In the genomic region with DNA sequence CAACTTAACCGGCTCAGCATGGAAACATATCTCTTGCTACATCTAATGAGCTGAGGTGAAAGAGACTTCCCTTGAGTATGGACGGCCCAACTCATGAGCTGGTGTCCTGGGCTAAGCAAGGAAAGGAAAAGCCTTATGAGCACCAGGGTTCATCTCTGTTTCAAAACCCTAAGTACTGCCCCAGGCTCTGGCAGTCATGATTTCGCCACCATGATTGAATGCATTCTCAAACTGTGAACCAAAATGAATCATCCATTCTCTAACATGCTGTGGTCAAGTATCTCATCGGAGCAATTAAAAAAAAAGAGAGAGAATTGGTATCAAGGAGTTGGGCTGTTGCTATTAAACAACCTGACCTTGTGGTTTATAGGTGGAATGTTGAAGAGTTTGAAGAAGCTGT, we compare ENCODE assay signal across 21 mouse cellular contexts.
DNase-seq lines count a peak whose midpoint lies in the region; ATAC-seq and TF ChIP-seq lines count a peak whose summit lies in the region.
"Had no signal": no experiment of that assay in that cellular context is flagged by ENCODE, and none has a peak within 500 bp of the region (broad histone marks: within the 10 kb centered on the region; RNA-seq: fewer than 3 reads in every experiment).

No protein-coding gene starts in this region.

- peak; percentile 57 for ATAC-seq in Patski
- ATAC-seq: forebrain, embryonic 13.5 days; forebrain, embryonic 15.5 days; forebrain, postnatal 0 days had no signal

- 91% methylated on average over 4 of the region's 4 CpGs for WGBS in hindbrain, embryonic 10.5 days

- POLR2A ChIA-PET in Patski (lab: Charles Lee): no interaction called here

- CTCF ChIA-PET in Patski (lab: Charles Lee): interaction anchor here (0.6 to 1.1 kb wide), 2 partner anchors 285 to 1158 kb away, joined by 3 read pairs; no protein-coding TSS in a partner anchor

- no peak overlapping the region for H3K27ac ChIP-seq in hindbrain, embryonic 10.5 days
- H3K27ac ChIP-seq: embryonic facial prominence, embryonic 13.5 days; embryonic facial prominence, embryonic 15.5 days; forebrain, embryonic 13.5 days; forebrain, embryonic 15.5 days had no signal

- no peaks in the 10 kb centered on the region for H3K36me3 ChIP-seq in hindbrain, embryonic 10.5 days
- H3K36me3 ChIP-seq: embryonic facial prominence, embryonic 13.5 days; embryonic facial prominence, embryonic 15.5 days; forebrain, embryonic 15.5 days had no signal

- no peaks in the 10 kb centered on the region for H3K9me3 ChIP-seq in hindbrain, embryonic 10.5 days
- H3K9me3 ChIP-seq: embryonic facial prominence, embryonic 13.5 days; embryonic facial prominence, embryonic 15.5 days; forebrain, embryonic 13.5 days; forebrain, embryonic 15.5 days had no signal

- H3K4me1 ChIP-seq in hindbrain, embryonic 10.5 days (replicated peaks): no peaks in the 10 kb centered on the region
- H3K4me1 ChIP-seq: embryonic facial prominence, embryonic 13.5 days; embryonic facial prominence, embryonic 15.5 days; forebrain, embryonic 13.5 days; forebrain, embryonic 15.5 days had no signal

- DNase-seq in 3T3-L1 (ENCODE audit: low read depth, low spot score) (peak; percentile 86), Patski (ENCODE audit: low read depth, low spot score) (peak; percentile 31)
- DNase-seq in gonadal fat pad, adult 2 months (ENCODE audit: low read depth): peak; percentile 71
- DNase-seq in hindbrain, embryonic 10.5 days (ENCODE audit: low spot score): no peak
- no peak for DNase-seq in right cerebral cortex, postnatal 36 days (ENCODE audit: low spot score in 2 of 2)
- DNase-seq: adrenal gland, adult 2 months; adrenal gland, postnatal 10 days; adrenal gland, postnatal 25 days; cerebellum, adult 11 months; cerebellum, adult 18-20 months; cerebellum, adult 8-10 months; cerebellum, adult 9-11 months; cerebellum, postnatal 14 days; cerebellum, postnatal 36 days; embryo, embryonic 11 days; forebrain, postnatal 0 days had no signal

- no peak overlapping the region for H3K4me3 ChIP-seq in hindbrain, embryonic 10.5 days
- H3K4me3 ChIP-seq: embryonic facial prominence, embryonic 13.5 days; embryonic facial prominence, embryonic 15.5 days; erythroblast, embryonic 14.5 days; forebrain, embryonic 13.5 days; forebrain, embryonic 15.5 days had no signal

- peaks cover 7% of the 10 kb centered on the region for H3K27me3 ChIP-seq in Patski
- H3K27me3 ChIP-seq in hindbrain, embryonic 10.5 days (ENCODE audit: insufficient read depth, poor library complexity, severe bottlenecking): no peaks in the 10 kb centered on the region
- H3K27me3 ChIP-seq: embryonic facial prominence, embryonic 13.5 days; embryonic facial prominence, embryonic 15.5 days; forebrain, embryonic 13.5 days; forebrain, embryonic 15.5 days had no signal

- no peak for TF ChIP-seq CTCF in Patski (IDR thresholded peaks at IDR 0.05)

- in situ Hi-C loops in Patski (cut with MboI; ENCODE audit: low pct_unique_long_range_greater_than_20kb): no loop called here

Comparison
In these comparisons a context has a peak if more than half of its experiments do, and no peak if none do; other contexts are left out.
1. DNase-seq: peak in 3T3-L1 (single experiment), Patski (single experiment) and gonadal fat pad, adult 2 months (single experiment); none in hindbrain, embryonic 10.5 days (single experiment) and right cerebral cortex, postnatal 36 days (0 of 2).